Mouse (Mus musculus): ENCODE measurements at regions not wholly inside any gene's neighbourhood (a gene's known extent, or its start where the extent isn't known, plus 50 kb on each side); places are given as distances from the start of the nearest gene placed in this dataset.

GRCm38 (mm10) chr17:45966736-45967135 lies 65.4 kb downstream of the Vegfa start:
- no peak for ATAC-seq (ENCODE audit: insufficient read depth, low FRiP score, low TSS enrichment)
- no peak for DNase-seq (ENCODE audit: low spot score)
- Histone ChIP-seq H3K4me3 (ENCODE audit: low read depth, low read length) (no peak overlapping the region), H3K9ac (ENCODE audit: low read length) (no peak overlapping the region), H3K9me3 (ENCODE audit: control insufficient read depth, low read length) (no peaks in the 10 kb centered on the region), H3K4me2 (ENCODE audit: low read depth) (no peak overlapping the region), H3K27me3 (ENCODE audit: control insufficient read depth, insufficient read depth, low read length) (no peaks in the 10 kb centered on the region), H3K4me1 (ENCODE audit: control insufficient read depth, insufficient read depth, low read length) (no peaks in the 10 kb centered on the region), H3K27ac (ENCODE audit: low read depth, low read length) (no peak overlapping the region), H3K36me3 (ENCODE audit: control insufficient read depth, insufficient read depth, low read length) (no peaks in the 10 kb centered on the region)
- 68% methylated on average over 4 of the region's 4 CpGs for WGBS

DNA sequence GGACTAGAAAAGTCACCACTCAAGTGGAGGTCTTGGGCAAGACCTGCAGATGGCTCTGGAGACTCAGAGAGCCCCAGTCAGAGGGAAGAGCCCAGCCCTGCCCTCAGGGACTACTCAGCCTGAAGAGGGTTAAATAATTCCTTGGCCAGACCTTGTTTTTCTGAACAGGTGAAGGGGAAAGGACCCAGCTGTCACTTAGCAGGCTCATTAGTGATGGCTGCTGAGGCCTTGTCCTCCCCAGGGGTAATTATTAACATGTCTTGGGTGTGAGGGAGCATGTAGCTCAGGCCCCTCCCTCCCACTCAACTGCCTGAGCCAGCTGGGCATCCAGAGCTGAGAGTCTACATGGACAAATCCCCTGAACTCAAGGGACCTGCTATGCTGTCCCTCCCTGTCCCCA lies 68.1 kb downstream of the Vegfa start:
- DNase-seq (ENCODE audit: low spot score) (no peak), ATAC-seq (ENCODE audit: insufficient read depth, low FRiP score, low TSS enrichment) (no peak)
- Histone ChIP-seq H3K27me3 (ENCODE audit: control insufficient read depth, insufficient read depth, low read length) (no peaks in the 10 kb centered on the region), H3K9ac (ENCODE audit: low read length) (no peak overlapping the region), H3K36me3 (ENCODE audit: control insufficient read depth, insufficient read depth, low read length) (no peaks in the 10 kb centered on the region), H3K4me3 (ENCODE audit: low read depth, low read length) (no peak overlapping the region), H3K4me1 (ENCODE audit: control insufficient read depth, insufficient read depth, low read length) (no peaks in the 10 kb centered on the region), H3K4me2 (ENCODE audit: low read depth) (no peak overlapping the region), H3K27ac (ENCODE audit: low read depth, low read length) (no peak overlapping the region), H3K9me3 (ENCODE audit: control insufficient read depth, low read length) (no peaks in the 10 kb centered on the region)

DNA sequence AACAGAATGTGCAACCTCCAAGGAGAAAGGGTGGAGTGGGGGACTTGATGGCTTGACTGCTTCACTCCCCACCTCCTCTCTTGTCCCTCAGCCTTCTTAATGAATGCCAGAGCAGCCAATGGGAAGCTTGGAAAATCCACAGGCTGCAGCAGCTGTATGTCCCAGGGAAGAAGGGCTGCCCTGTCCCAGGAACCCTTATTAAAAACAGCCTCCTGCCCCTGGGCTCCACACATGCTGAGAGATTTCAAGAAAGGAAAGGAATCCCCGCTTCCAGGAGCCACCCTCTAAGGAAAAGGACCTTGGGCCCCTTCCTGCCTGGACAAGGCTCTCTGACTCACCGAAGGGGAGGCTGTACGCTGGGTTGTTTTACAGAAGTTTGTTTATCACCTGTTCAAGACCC lies 68.8 kb downstream of the Vegfa start:
- WGBS, result 61% methylated on average over 3 of the region's 3 CpGs
- Histone ChIP-seq H3K9me3 (ENCODE audit: control insufficient read depth, low read length) (no peaks in the 10 kb centered on the region), H3K27me3 (ENCODE audit: control insufficient read depth, insufficient read depth, low read length) (no peaks in the 10 kb centered on the region), H3K27ac (ENCODE audit: low read depth, low read length) (no peak overlapping the region), H3K4me1 (ENCODE audit: control insufficient read depth, insufficient read depth, low read length) (no peaks in the 10 kb centered on the region), H3K4me2 (ENCODE audit: low read depth) (no peak overlapping the region), H3K4me3 (ENCODE audit: low read depth, low read length) (no peak overlapping the region), H3K9ac (ENCODE audit: low read length) (no peak overlapping the region), H3K36me3 (ENCODE audit: control insufficient read depth, insufficient read depth, low read length) (no peaks in the 10 kb centered on the region)
- ATAC-seq (ENCODE audit: insufficient read depth, low FRiP score, low TSS enrichment), result no peak
- DNase-seq (ENCODE audit: low spot score), result no peak

DNA sequence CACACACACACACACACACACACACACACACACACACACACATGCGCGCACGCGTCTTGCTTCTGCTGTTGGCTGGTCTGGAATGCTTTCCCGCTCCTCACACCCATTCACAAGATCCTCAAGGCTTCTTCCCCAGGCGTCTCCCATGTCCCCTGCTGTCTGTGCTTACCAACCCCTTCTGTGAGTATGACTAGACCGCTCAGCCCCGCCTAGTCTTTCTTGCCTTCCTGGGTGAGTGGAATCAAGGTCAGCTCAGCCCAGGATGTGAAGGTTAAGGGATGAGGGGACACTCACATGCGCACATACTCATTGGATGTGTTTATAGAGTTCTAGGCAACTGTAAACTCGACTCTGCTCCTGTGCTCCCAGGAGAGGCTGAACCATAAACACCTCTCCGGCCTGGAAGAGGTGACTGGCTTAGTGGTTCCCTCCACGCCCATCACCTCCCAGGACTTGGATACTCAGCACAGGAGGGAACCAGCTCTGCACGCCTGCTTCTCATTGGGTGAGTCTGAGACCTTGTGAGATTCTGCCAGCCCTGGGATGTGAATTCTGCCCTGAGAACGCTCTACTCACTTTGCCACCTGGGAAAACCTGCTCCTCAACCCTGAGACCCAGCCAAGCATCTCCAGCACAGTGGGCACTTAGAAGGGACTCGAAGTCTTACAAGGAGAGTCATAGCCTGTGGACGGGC lies 70.4 kb downstream of the Vegfa start:
- Histone ChIP-seq H3K4me2 (ENCODE audit: low read depth) (no peak overlapping the region), H3K36me3 (ENCODE audit: control insufficient read depth, insufficient read depth, low read length) (no peaks in the 10 kb centered on the region), H3K9ac (ENCODE audit: low read length) (no peak overlapping the region), H3K4me1 (ENCODE audit: control insufficient read depth, insufficient read depth, low read length) (no peaks in the 10 kb centered on the region), H3K4me3 (ENCODE audit: low read depth, low read length) (no peak overlapping the region), H3K9me3 (ENCODE audit: control insufficient read depth, low read length) (no peaks in the 10 kb centered on the region), H3K27me3 (ENCODE audit: control insufficient read depth, insufficient read depth, low read length) (no peaks in the 10 kb centered on the region), H3K27ac (ENCODE audit: low read depth, low read length) (no peak overlapping the region)
- no peak for ATAC-seq (ENCODE audit: insufficient read depth, low FRiP score, low TSS enrichment)
- DNase-seq (ENCODE audit: low spot score), result no peak
- WGBS, result 84% methylated on average over 16 of the region's 16 CpGs

GRCm38 (mm10) chr17:45958094-45958881 lies 73.9 kb downstream of the Vegfa start:
- ATAC-seq (ENCODE audit: insufficient read depth, low FRiP score, low TSS enrichment) (no peak), DNase-seq (ENCODE audit: low spot score) (no peak)
- Histone ChIP-seq H3K36me3 (ENCODE audit: control insufficient read depth, insufficient read depth, low read length) (no peaks in the 10 kb centered on the region), H3K4me2 (ENCODE audit: low read depth) (no peak overlapping the region), H3K27ac (ENCODE audit: low read depth, low read length) (no peak overlapping the region), H3K9ac (ENCODE audit: low read length) (peak overlapping the region; percentile 10; the same call in 1 of the 2 replicates), H3K27me3 (ENCODE audit: control insufficient read depth, insufficient read depth, low read length) (no peaks in the 10 kb centered on the region), H3K4me3 (ENCODE audit: low read depth, low read length) (no peak overlapping the region), H3K4me1 (ENCODE audit: control insufficient read depth, insufficient read depth, low read length) (no peaks in the 10 kb centered on the region), H3K9me3 (ENCODE audit: control insufficient read depth, low read length) (no peaks in the 10 kb centered on the region)
- WGBS, result 80% methylated on average over 7 of the region's 7 CpGs

- no peak overlapping the region for H3K27ac ChIP-seq (ENCODE audit: low read depth, low read length)
- ATAC-seq (ENCODE audit: insufficient read depth, low FRiP score, low TSS enrichment) (no peak), DNase-seq (ENCODE audit: low spot score) (no peak)
- H3K4me3 ChIP-seq (ENCODE audit: low read depth, low read length), result no peak overlapping the region
- H3K36me3 ChIP-seq (ENCODE audit: control insufficient read depth, insufficient read depth, low read length), result no peaks in the 10 kb centered on the region
- H3K4me2 ChIP-seq (ENCODE audit: low read depth), result no peak overlapping the region
- no peaks in the 10 kb centered on the region for H3K27me3 ChIP-seq (ENCODE audit: control insufficient read depth, insufficient read depth, low read length)
- WGBS, result 75% methylated on average over 10 of the region's 10 CpGs
- H3K9me3 ChIP-seq (ENCODE audit: control insufficient read depth, low read length), result no peaks in the 10 kb centered on the region
- H3K9ac ChIP-seq (ENCODE audit: low read length), result no peak overlapping the region
- H3K4me1 ChIP-seq (ENCODE audit: control insufficient read depth, insufficient read depth, low read length), result no peaks in the 10 kb centered on the region
Measured at GRCm38 (mm10) chr17:45955481-45955880, 76.7 kb downstream of the Vegfa start.

- no peak for DNase-seq (ENCODE audit: low spot score)
- Histone ChIP-seq H3K9ac (ENCODE audit: low read length) (no peak overlapping the region), H3K4me2 (ENCODE audit: low read depth) (no peak overlapping the region), H3K27me3 (ENCODE audit: control insufficient read depth, insufficient read depth, low read length) (no peaks in the 10 kb centered on the region), H3K4me1 (ENCODE audit: control insufficient read depth, insufficient read depth, low read length) (no peaks in the 10 kb centered on the region), H3K4me3 (ENCODE audit: low read depth, low read length) (no peak overlapping the region), H3K9me3 (ENCODE audit: control insufficient read depth, low read length) (no peaks in the 10 kb centered on the region), H3K27ac (ENCODE audit: low read depth, low read length) (no peak overlapping the region), H3K36me3 (ENCODE audit: control insufficient read depth, insufficient read depth, low read length) (no peaks in the 10 kb centered on the region)
- ATAC-seq (ENCODE audit: insufficient read depth, low FRiP score, low TSS enrichment), result no peak
- 90% methylated on average over 7 of the region's 7 CpGs for WGBS
Measured at GRCm38 (mm10) chr17:45954824-45955223, 77.3 kb downstream of the Vegfa start.

DNA sequence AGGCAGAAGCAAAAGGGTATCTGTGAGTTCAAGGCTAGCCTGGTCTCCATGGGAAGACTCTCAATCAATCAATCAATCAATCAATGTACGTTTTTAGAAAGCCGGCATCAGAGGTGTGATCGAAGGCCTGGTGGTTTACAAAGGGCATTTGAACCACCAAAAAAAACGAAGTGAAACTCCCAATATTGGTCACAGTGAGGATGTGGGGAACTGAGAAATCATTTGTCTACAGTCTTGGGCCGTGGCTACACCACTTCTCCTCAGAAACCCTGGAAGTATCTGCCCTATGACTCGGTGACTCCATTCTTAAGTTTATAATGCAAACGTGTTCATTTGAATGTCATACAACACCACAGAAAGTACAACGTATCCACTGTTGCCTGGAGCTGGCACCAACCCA lies 78.6 kb downstream of the Vegfa start:
- ATAC-seq (ENCODE audit: insufficient read depth, low FRiP score, low TSS enrichment), result no peak
- H3K4me1 ChIP-seq (ENCODE audit: control insufficient read depth, insufficient read depth, low read length), result no peaks in the 10 kb centered on the region
- no peak for DNase-seq (ENCODE audit: low spot score)
- 88% methylated on average over 8 of the region's 8 CpGs for WGBS
- H3K9me3 ChIP-seq (ENCODE audit: control insufficient read depth, low read length), result no peaks in the 10 kb centered on the region
- no peaks in the 10 kb centered on the region for H3K27me3 ChIP-seq (ENCODE audit: control insufficient read depth, insufficient read depth, low read length)
- no peak overlapping the region for H3K9ac ChIP-seq (ENCODE audit: low read length)
- no peak overlapping the region for H3K27ac ChIP-seq (ENCODE audit: low read depth, low read length)
- H3K4me2 ChIP-seq (ENCODE audit: low read depth), result no peak overlapping the region
- H3K4me3 ChIP-seq (ENCODE audit: low read depth, low read length), result no peak overlapping the region
- no peaks in the 10 kb centered on the region for H3K36me3 ChIP-seq (ENCODE audit: control insufficient read depth, insufficient read depth, low read length)

DNA sequence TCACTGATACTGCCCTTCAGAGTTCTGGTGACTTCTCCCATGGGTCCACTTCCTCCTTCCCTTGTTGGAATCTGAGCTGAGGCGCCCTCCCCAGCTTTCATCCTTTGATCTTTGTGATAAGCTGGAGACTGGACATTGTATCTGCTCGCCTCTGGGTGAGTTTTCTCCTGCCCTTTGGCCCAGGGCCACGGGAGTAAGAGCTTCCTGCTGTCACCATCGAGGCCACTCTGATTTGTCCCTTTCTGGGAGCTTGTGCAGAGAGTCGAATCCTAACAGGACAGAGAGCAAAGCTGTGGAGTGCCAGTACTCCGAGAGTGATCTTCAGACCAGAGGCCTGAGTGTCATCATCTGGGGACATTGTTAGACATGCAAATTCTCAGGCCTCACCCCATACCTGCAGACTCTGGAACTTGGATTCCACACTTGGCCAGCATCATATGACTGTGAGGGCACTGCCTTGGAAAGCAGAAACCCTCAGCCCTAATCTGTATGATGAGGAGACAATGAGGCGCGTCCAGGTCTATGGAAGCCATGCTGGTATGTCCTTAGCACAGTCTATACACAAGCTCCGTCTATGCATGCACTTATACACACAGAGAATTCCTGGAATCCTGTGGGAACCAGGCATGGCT lies 81.5 kb downstream of the Vegfa start:
- no peaks in the 10 kb centered on the region for H3K4me1 ChIP-seq (ENCODE audit: control insufficient read depth, insufficient read depth, low read length)
- no peaks in the 10 kb centered on the region for H3K9me3 ChIP-seq (ENCODE audit: control insufficient read depth, low read length)
- H3K4me3 ChIP-seq (ENCODE audit: low read depth, low read length), result no peak overlapping the region
- H3K27me3 ChIP-seq (ENCODE audit: control insufficient read depth, insufficient read depth, low read length), result no peaks in the 10 kb centered on the region
- no peak overlapping the region for H3K9ac ChIP-seq (ENCODE audit: low read length)
- no peaks in the 10 kb centered on the region for H3K36me3 ChIP-seq (ENCODE audit: control insufficient read depth, insufficient read depth, low read length)
- WGBS, result 60% methylated on average over 9 of the region's 9 CpGs
- DNase-seq (ENCODE audit: low spot score) (no peak), ATAC-seq (ENCODE audit: insufficient read depth, low FRiP score, low TSS enrichment) (no peak)
- H3K4me2 ChIP-seq (ENCODE audit: low read depth), result no peak overlapping the region
- no peak overlapping the region for H3K27ac ChIP-seq (ENCODE audit: low read depth, low read length)
